Mouse (Mus musculus) neural tube, postnatal 0 days (tissue): ENCODE measurements around the gene Slc29a1. TPM values are rescaled to one million over a fixed set of nuclear protein-coding genes. Genes with fewer than 3 reads are reported as not detected.

Experiments used
- polyA plus RNA-seq: library from polyadenylated mRNA; unstranded; fragments of >200 nt; fragmentation: Nextera tagmentation; extraction: Ambion mirVana; gene quantifications from 2 replicates; pipeline ENCODE4 v1.2.1, GENCODE M21; 2015

Slc29a1 gene
- polyA plus RNA-seq, result 34.0 and 38.0 TPM in 2 replicates

GRCm38 (mm10) chr17:45599446-45600242 is at the start of gene Slc29a1:
Slc29a1 (minus strand) TSS chr17:45599606.

GRCm38 (mm10) chr17:45601877-45602304 is 2.5 kb upstream of the Slc29a1 start, which contains the start of gene Mymx:
Mymx (minus strand) TSS chr17:45602102.

GRCm38 (mm10) chr17:45573087-45573779 is 26.2 kb downstream of the Slc29a1 start, which contains the start of gene Hsp90ab1:
Hsp90ab1 (minus strand) TSS chr17:45573271.

DNA sequence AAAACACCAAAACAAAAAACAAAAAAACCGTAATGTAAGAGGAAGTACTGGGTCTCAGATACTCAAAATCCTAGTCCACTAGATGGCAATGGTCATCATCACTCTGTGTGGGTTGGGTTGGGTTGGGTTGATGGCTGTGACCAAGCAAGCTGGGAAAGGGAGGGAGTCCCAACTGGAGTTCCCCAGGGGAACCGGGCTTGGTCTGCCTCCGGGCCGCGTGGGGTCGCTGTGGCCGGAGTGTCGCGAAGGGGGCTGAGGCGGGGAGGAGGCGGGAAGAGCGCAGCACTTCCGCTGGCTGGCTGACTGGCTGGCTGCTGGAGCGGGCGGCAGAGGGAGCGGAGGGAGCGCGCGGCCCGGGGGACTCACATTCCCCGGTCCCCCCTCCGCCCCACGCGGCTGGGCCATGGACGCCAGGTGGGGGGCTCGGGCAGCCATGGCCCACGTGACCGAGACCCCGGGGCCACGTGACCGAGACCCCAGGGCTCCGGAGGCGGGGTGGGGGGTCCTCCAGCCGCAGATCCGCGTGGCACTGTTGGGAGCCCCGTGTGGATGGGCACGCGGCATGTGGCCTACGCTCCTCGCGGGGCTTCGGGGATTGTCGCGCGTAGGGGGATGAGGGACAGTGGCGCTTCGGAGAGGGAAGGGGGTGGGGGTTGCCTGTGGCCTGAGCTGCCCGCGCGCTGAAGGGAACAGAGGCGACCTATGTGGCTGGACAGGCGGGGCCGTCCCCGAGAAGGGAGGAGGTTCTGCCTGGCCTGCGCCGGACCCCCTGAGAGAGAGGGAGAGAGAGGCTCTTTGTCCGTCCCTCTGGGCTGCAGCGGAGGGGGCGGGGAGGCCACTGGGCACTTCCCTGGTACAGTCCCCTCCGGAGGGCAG is 35.5 kb downstream of the Slc29a1 start, which contains the start of gene Slc35b2:
Gene Slc35b2, plus strand, starts transcription at position 220 of the 876 bp plus-strand sequence.

GRCm38 (mm10) chr17:45555452-45556106 is 43.8 kb downstream of the Slc29a1 start, which contains the start of gene Nfkbie:
Nfkbie (plus strand) TSS chr17:45555703.

GRCm38 (mm10) chr17:45549617-45550181 is 49.7 kb downstream of the Slc29a1 start, which contains the start of gene Tmem151b:
Tmem151b (minus strand) TSS chr17:45549677.

Other genes starting within 250 kb of the Slc29a1 start
- gene Cdc5l, start 165.9 kb downstream of the Slc29a1 start, polyA plus RNA-seq, result 50.7 and 51.1 TPM in 2 replicates
- 3.4 and 3.6 TPM in 2 replicates for gene Spats1, start 124.2 kb downstream of the Slc29a1 start, polyA plus RNA-seq
- 13.2 and 15.3 TPM in 2 replicates for gene Aars2, start 92.8 kb downstream of the Slc29a1 start, polyA plus RNA-seq
- 3.4 and 5.1 TPM in 2 replicates for gene Tcte1, start 76.2 kb downstream of the Slc29a1 start, polyA plus RNA-seq
- gene Tmem151b, start 49.9 kb downstream of the Slc29a1 start, polyA plus RNA-seq, result 20.9 and 21.1 TPM in 2 replicates
- 4.0 and 4.4 TPM in 2 replicates for gene Nfkbie, start 43.9 kb downstream of the Slc29a1 start, polyA plus RNA-seq
- gene Slc35b2, start 35.7 kb downstream of the Slc29a1 start, polyA plus RNA-seq, result 89.0 and 94.0 TPM in 2 replicates
- 1,341 and 1,373 TPM in 2 replicates for gene Hsp90ab1, start 26.3 kb downstream of the Slc29a1 start, polyA plus RNA-seq
- not detected in 2 replicates for gene Mymx, start 2.5 kb upstream of the Slc29a1 start, polyA plus RNA-seq
- gene Capn11, start 59.7 kb upstream of the Slc29a1 start, polyA plus RNA-seq, result 0.09 and 0.26 TPM in 2 replicates
- gene Mrpl14, start 86.7 kb upstream of the Slc29a1 start, polyA plus RNA-seq, result 144 and 145 TPM in 2 replicates
- gene Tmem63b, start 87.3 kb upstream of the Slc29a1 start, polyA plus RNA-seq, result 121 and 132 TPM in 2 replicates
- gene 1600014C23Rik, start 134.2 kb upstream of the Slc29a1 start, polyA plus RNA-seq, result 0.44 TPM in 1 of 2 replicates, not detected in the other